Mouse (Mus musculus): Measurements from ENCODE around the gene Elmod3. TPM values are rescaled to one million over a fixed set of nuclear protein-coding genes. Genes with fewer than 3 reads are reported as not detected.

Elmod3 gene
- polyA plus RNA-seq, 1 experiment from 2014 or later = 19.8 TPM

DNA sequence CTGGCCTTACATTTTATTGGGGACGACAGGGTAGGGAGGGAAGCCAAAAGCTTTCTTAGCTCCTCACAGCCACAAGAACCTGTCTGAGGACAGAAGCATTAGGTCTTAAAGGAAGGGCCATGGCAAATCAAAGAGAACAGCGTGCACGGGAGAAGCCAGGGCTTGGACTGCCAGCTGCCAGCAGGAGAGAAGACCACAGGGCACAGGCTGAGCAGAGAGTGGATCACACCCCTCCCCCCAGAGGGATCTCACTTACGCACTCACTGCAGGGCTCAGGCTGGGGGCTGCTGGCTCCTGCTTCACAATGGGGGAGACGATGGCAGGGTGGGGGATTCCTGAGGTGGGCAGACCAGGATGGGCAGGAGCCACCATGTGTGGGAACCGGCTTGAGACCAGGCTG is 33.5 kb upstream of the Elmod3 start:
- no peak overlapping the region for H3K4me3 ChIP-seq (replicated peaks; ENCODE audit: low read depth, low read length)
- no peak overlapping the region for H3K27ac ChIP-seq (replicated peaks; ENCODE audit: low read depth, low read length)
- H3K9me3 ChIP-seq (ENCODE audit: control insufficient read depth, low read length) = no peaks in the 10 kb centered on the region
- H3K9ac ChIP-seq (replicated peaks; ENCODE audit: low read length) = no peak overlapping the region
- no peaks in the 10 kb centered on the region for H3K27me3 ChIP-seq (ENCODE audit: control insufficient read depth, insufficient read depth, low read length)
- WGBS = 79% methylated on average over 6 of the region's 6 CpGs
- no peak for DNase-seq
- no peaks in the 10 kb centered on the region for H3K36me3 ChIP-seq (ENCODE audit: control insufficient read depth, insufficient read depth, low read length)
- ATAC-seq (ENCODE audit: low FRiP score, low TSS enrichment) = no peak
- no peak overlapping the region for H3K4me2 ChIP-seq (ENCODE audit: low read length)
- no peaks in the 10 kb centered on the region for H3K4me1 ChIP-seq (ENCODE audit: control insufficient read depth, insufficient read depth, low read length)

DNA sequence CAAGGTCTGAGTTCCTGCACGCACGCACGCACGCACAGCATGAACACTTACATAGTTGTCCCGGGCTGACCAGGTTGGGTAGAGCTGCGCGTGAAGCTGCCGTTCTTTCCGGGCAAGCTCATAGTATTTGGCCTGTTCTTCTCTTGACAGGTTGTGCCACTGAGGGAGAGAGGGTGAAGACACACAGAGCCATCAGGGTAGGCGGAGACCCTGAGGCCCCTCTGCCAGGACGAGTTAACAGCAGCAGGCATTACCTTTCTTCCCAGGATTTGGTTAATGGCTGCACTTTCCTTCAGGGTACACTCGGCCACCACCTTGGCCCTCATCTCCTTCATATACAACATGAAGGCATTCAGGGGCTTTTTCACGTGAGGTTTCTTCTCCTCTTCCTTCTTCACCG is 32.7 kb upstream of the Elmod3 start:
- WGBS = 94% methylated on average over 14 of the region's 14 CpGs

DNA sequence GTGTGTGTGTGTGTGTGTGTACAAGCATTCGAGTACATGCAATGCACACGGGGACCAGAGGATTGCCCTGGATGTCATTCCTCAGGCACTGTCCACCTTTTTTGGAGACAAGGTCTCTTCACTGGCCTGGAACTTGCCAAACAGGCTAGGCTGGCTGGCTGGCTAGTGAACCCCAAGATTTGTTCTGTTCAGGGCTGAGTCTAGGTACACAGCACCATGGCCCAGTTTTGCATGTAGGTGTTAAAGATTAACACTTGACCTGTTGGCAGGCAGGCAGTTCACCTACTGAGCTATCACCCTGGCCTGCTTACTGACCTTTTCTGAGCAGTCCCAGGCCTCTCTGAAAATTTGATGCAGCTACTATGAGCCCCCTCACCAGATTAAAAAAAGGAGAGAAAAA is 32.2 kb upstream of the Elmod3 start:
- Histone ChIP-seq H3K36me3 (ENCODE audit: control insufficient read depth, insufficient read depth, low read length) (no peaks in the 10 kb centered on the region), H3K9ac (replicated peaks; ENCODE audit: low read length) (no peak overlapping the region), H3K27me3 (ENCODE audit: control insufficient read depth, insufficient read depth, low read length) (no peaks in the 10 kb centered on the region), H3K4me1 (ENCODE audit: control insufficient read depth, insufficient read depth, low read length) (no peaks in the 10 kb centered on the region), H3K4me3 (replicated peaks; ENCODE audit: low read depth, low read length) (no peak overlapping the region), H3K27ac (replicated peaks; ENCODE audit: low read depth, low read length) (no peak overlapping the region), H3K9me3 (ENCODE audit: control insufficient read depth, low read length) (no peaks in the 10 kb centered on the region), H3K4me2 (ENCODE audit: low read length) (no peak overlapping the region)
- WGBS = 100% methylated on average over 2 of the region's 2 CpGs
- ATAC-seq (ENCODE audit: low FRiP score, low TSS enrichment) (no peak), DNase-seq (no peak)

More for the DNA sequence above, 32.7 kb upstream of the Elmod3 start:
- no peak overlapping the region for H3K4me2 ChIP-seq (ENCODE audit: low read length)
- no peaks in the 10 kb centered on the region for H3K36me3 ChIP-seq (ENCODE audit: control insufficient read depth, insufficient read depth, low read length)
- DNase-seq = no peak
- ATAC-seq (ENCODE audit: low FRiP score, low TSS enrichment) = no peak
- H3K27me3 ChIP-seq (ENCODE audit: control insufficient read depth, insufficient read depth, low read length) = no peaks in the 10 kb centered on the region
- H3K9me3 ChIP-seq (ENCODE audit: control insufficient read depth, low read length) = no peaks in the 10 kb centered on the region
- H3K27ac ChIP-seq (replicated peaks; ENCODE audit: low read depth, low read length) = no peak overlapping the region
- no peak overlapping the region for H3K4me3 ChIP-seq (replicated peaks; ENCODE audit: low read depth, low read length)
- H3K4me1 ChIP-seq (ENCODE audit: control insufficient read depth, insufficient read depth, low read length) = no peaks in the 10 kb centered on the region
- H3K9ac ChIP-seq (replicated peaks; ENCODE audit: low read length) = no peak overlapping the region

DNA sequence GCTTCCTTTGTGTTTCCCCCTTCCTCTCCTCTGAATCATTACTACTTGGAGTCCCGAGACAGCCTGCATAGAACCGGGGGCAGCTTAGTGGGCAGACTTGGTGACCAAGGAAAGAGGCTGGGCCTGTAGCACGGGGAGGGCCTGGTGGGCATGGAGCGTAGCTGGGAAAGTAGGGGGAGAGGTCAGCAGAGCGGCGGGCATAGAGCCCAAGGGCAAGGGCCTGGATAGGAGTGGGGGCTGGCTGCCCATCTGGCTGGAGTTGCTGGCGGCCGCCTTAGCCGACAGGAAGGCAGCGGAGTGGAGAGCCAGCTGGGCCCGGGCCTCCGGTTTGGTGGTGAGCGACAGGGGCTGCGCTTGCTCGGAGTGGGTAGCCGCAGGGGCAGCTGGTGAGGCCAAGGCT is 29.1 kb upstream of the Elmod3 start:
- no peak overlapping the region for H3K4me2 ChIP-seq (ENCODE audit: low read length)
- WGBS = 89% methylated on average over 16 of the region's 16 CpGs
- no peaks in the 10 kb centered on the region for H3K27me3 ChIP-seq (ENCODE audit: control insufficient read depth, insufficient read depth, low read length)
- no peaks in the 10 kb centered on the region for H3K36me3 ChIP-seq (ENCODE audit: control insufficient read depth, insufficient read depth, low read length)
- H3K9ac ChIP-seq (replicated peaks; ENCODE audit: low read length) = no peak overlapping the region
- H3K27ac ChIP-seq (replicated peaks; ENCODE audit: low read depth, low read length) = no peak overlapping the region
- H3K9me3 ChIP-seq (ENCODE audit: control insufficient read depth, low read length) = no peaks in the 10 kb centered on the region
- DNase-seq (no peak), ATAC-seq (ENCODE audit: low FRiP score, low TSS enrichment) (no peak)
- H3K4me3 ChIP-seq (replicated peaks; ENCODE audit: low read depth, low read length) = no peak overlapping the region
- no peaks in the 10 kb centered on the region for H3K4me1 ChIP-seq (ENCODE audit: control insufficient read depth, insufficient read depth, low read length)

DNA sequence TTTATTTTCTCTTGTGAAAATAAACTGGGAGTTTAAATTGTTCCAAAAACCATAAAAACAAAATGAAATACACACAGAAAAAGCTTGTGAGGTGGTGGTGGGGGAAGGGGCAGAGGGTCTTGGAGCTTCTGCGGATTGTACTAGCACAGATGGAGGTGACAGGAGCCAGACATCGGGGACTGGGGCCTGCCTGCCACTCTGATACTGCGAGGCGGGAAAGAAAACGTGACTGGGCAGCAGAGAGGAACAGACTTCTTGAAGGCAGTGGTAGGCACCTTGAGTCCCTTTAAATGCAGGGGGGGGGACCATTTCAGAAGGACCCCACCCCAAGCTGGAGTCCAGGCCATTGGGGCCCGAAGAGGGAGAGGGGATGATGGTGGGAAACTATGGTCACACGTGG is 28.2 kb upstream of the Elmod3 start:
- ATAC-seq (ENCODE audit: low FRiP score, low TSS enrichment) (no peak), DNase-seq (no peak)
- WGBS = 90% methylated on average over 7 of the region's 7 CpGs
- Histone ChIP-seq H3K27me3 (ENCODE audit: control insufficient read depth, insufficient read depth, low read length) (no peaks in the 10 kb centered on the region), H3K9me3 (ENCODE audit: control insufficient read depth, low read length) (no peaks in the 10 kb centered on the region), H3K4me2 (ENCODE audit: low read length) (no peak overlapping the region), H3K27ac (replicated peaks; ENCODE audit: low read depth, low read length) (no peak overlapping the region), H3K9ac (replicated peaks; ENCODE audit: low read length) (no peak overlapping the region), H3K36me3 (ENCODE audit: control insufficient read depth, insufficient read depth, low read length) (no peaks in the 10 kb centered on the region), H3K4me1 (ENCODE audit: control insufficient read depth, insufficient read depth, low read length) (no peaks in the 10 kb centered on the region), H3K4me3 (replicated peaks; ENCODE audit: low read depth, low read length) (no peak overlapping the region)

DNA sequence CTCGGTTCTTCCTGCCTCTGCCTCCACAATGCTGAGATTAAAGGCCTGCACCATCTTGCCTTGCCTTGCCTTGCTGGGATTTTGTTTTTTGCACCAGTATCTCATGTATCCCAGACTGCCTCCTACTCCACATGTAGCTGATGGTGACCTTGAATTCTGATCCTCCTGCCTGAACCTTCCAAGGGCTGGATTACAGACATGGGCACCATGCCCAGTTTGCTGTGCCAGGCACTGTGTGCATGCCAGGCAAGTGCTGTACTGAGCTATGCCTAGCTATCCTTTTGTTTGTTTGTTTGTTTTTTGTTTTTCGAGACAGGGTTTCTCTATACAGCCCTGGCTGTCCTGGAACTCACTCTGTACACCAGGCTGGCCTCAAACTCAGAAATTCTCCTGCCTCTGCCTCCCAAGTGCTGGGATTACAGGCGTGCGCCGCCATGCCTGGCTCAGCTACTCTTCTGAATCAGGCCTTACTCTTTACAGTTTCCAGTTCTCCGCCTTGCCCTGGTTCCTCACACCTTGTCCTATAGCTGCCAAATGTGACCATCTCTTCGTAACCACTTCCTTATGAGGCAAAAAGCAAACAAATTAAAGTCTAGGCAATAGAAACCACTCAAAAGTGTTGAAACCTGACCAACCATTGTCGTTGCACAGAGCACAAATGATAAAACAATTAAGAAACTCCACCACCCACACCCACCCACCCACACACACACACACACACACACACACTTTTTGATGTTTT is 25.6 kb upstream of the Elmod3 start:
- Histone ChIP-seq H3K27me3 (ENCODE audit: control insufficient read depth, insufficient read depth, low read length) (no peaks in the 10 kb centered on the region), H3K36me3 (ENCODE audit: control insufficient read depth, insufficient read depth, low read length) (no peaks in the 10 kb centered on the region)
- 89% methylated on average over 8 of the region's 8 CpGs for WGBS

DNA sequence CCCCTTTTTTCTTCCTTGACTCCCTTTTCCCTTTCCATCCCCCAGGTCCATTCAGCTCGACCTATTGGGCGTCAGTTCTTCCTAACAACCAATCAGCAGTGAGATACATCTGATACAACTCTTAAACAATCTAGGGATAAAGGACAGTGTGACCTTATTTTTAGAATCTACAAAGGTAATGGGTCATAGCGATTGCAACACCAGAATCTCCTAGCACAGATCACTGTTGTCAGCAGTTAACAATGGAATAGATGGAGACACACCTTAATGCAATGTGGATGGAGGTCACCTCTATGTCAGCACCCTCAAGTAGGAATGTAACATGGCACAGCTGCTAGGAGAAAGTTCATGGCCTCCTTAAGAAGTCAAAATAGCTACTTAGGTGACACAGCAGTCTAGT is 24.7 kb upstream of the Elmod3 start:
- Histone ChIP-seq H3K4me3 (replicated peaks; ENCODE audit: low read depth, low read length) (no peak overlapping the region), H3K27ac (replicated peaks; ENCODE audit: low read depth, low read length) (no peak overlapping the region), H3K36me3 (ENCODE audit: control insufficient read depth, insufficient read depth, low read length) (no peaks in the 10 kb centered on the region), H3K27me3 (ENCODE audit: control insufficient read depth, insufficient read depth, low read length) (no peaks in the 10 kb centered on the region), H3K9ac (replicated peaks; ENCODE audit: low read length) (no peak overlapping the region), H3K9me3 (ENCODE audit: control insufficient read depth, low read length) (no peaks in the 10 kb centered on the region), H3K4me1 (ENCODE audit: control insufficient read depth, insufficient read depth, low read length) (0 out of 2 replicates have a peak, but pooled peaks cover under 1% of the 10 kb centered on the region), H3K4me2 (ENCODE audit: low read length) (no peak overlapping the region)
- no peak for ATAC-seq (ENCODE audit: low FRiP score, low TSS enrichment)
- 39% methylated on average over 3 of the region's 3 CpGs for WGBS
- DNase-seq = no peak

More for the DNA sequence above, 25.6 kb upstream of the Elmod3 start:
- Histone ChIP-seq H3K9me3 (ENCODE audit: control insufficient read depth, low read length) (no peaks in the 10 kb centered on the region), H3K9ac (replicated peaks; ENCODE audit: low read length) (no peak overlapping the region), H3K4me1 (ENCODE audit: control insufficient read depth, insufficient read depth, low read length) (no peaks in the 10 kb centered on the region), H3K4me2 (ENCODE audit: low read length) (no peak overlapping the region), H3K4me3 (replicated peaks; ENCODE audit: low read depth, low read length) (no peak overlapping the region), H3K27ac (replicated peaks; ENCODE audit: low read depth, low read length) (no peak overlapping the region)
- ATAC-seq (ENCODE audit: low FRiP score, low TSS enrichment) = no peak
- no peak for DNase-seq

DNA sequence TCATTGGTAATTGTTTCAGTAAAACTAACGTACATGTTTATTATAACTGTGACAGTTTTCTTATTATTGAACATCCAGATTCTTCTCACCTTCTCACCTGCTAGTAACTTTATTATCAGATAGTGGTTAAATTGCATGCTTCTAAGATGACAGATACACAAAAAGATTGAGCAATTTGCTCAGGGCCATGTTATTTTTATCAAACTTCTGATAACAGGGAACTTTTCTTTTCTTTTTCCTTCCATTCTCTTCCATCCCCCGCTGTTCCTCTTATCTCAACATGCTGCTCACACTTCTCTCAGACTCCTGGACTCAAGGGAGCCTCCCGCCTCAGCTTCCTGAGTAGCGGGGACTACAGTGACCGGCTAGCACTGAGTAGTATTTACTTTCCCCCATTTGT is 22.7 kb upstream of the Elmod3 start:
- Histone ChIP-seq H3K36me3 (ENCODE audit: control insufficient read depth, insufficient read depth, low read length) (no peaks in the 10 kb centered on the region), H3K4me3 (replicated peaks; ENCODE audit: low read depth, low read length) (no peak overlapping the region), H3K27me3 (ENCODE audit: control insufficient read depth, insufficient read depth, low read length) (no peaks in the 10 kb centered on the region), H3K9me3 (ENCODE audit: control insufficient read depth, low read length) (no peaks in the 10 kb centered on the region), H3K9ac (replicated peaks; ENCODE audit: low read length) (no peak overlapping the region), H3K4me1 (ENCODE audit: control insufficient read depth, insufficient read depth, low read length) (peaks cover 9% of the 10 kb centered on the region), H3K4me2 (ENCODE audit: low read length) (no peak overlapping the region), H3K27ac (replicated peaks; ENCODE audit: low read depth, low read length) (no peak overlapping the region)
- DNase-seq (no peak), ATAC-seq (ENCODE audit: low FRiP score, low TSS enrichment) (no peak)
- 85% methylated on average over 5 of the region's 5 CpGs for WGBS

DNA sequence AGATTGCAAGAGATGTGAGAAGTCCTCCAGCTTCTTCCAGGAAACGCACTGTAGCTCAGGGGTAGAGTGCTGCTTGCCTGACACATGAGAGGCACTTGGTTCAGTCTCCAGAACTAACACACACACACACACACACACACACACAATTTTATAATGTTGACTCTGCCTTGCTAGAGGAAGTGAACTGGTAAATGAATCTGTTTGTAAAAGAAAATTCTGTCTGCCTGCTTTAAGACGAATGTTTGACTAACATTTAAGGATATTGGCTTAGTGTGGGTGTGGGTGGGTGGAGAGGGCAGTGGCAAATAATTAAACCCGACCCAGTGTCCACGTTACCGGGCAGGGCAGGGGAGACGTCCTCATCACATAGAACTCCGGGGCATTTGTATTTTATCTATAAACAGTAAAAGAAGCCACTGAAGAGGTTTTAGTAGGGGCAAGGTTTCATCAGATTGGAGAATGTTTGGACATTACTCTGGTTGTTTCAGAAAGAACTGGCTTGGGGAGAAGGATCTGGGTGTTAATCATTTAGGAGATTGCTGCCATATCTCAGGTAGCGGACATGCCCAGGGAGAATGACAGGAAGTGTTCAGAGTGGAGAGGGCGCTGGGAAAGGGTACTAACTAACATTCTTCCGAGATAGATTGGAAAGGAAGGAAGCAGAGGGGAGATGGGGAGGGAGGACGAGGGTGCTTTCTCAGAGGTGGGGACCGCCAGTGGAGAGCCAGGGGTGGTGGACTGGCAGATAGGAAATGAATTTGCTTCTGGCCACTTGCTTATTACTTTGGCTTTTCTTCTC is 21.7 kb upstream of the Elmod3 start:
- DNase-seq (no peak), ATAC-seq (ENCODE audit: low FRiP score, low TSS enrichment) (no peak)
- H3K9me3 ChIP-seq (ENCODE audit: control insufficient read depth, low read length) = no peaks in the 10 kb centered on the region
- WGBS = 71% methylated on average over 12 of the region's 12 CpGs
- no peak overlapping the region for H3K9ac ChIP-seq (replicated peaks; ENCODE audit: low read length)
- H3K4me2 ChIP-seq (ENCODE audit: low read length) = no peak overlapping the region
- H3K4me3 ChIP-seq (replicated peaks; ENCODE audit: low read depth, low read length) = no peak overlapping the region
- no peaks in the 10 kb centered on the region for H3K27me3 ChIP-seq (ENCODE audit: control insufficient read depth, insufficient read depth, low read length)
- H3K27ac ChIP-seq (replicated peaks; ENCODE audit: low read depth, low read length) = no peak overlapping the region
- no peaks in the 10 kb centered on the region for H3K36me3 ChIP-seq (ENCODE audit: control insufficient read depth, insufficient read depth, low read length)
- peaks cover 19% of the 10 kb centered on the region for H3K4me1 ChIP-seq (ENCODE audit: control insufficient read depth, insufficient read depth, low read length)
